Mouse (Mus musculus): ENCODE results near the gene Rptor. TPM values are rescaled to one million over a fixed set of nuclear protein-coding genes. Genes with fewer than 3 reads are reported as not detected.

The Rptor gene
- polyA plus RNA-seq, 1 experiment from 2014 or later: 9.1 TPM

- Histone ChIP-seq H3K9me3 (ENCODE audit: low read length) (no peaks in the 10 kb centered on the region), H3K27ac (ENCODE audit: low read length) (no peak overlapping the region), H3K4me3 (ENCODE audit: low read length) (no peak overlapping the region), H3K4me2 (replicated peaks; ENCODE audit: low read depth, low read length) (no peak overlapping the region), H3K36me3 (ENCODE audit: insufficient read depth, low read length) (peaks cover 34% of the 10 kb centered on the region), H3K27me3 (ENCODE audit: insufficient read depth, low read length) (no peaks in the 10 kb centered on the region), H3K4me1 (ENCODE audit: insufficient read depth, low read length) (no peaks in the 10 kb centered on the region), H3K9ac (replicated peaks; ENCODE audit: low read length) (no peak overlapping the region)
- 92% methylated on average over 9 of the region's 9 CpGs for WGBS
- no peak for ATAC-seq (ENCODE audit: low FRiP score, low TSS enrichment)
Measured at GRCm38 (mm10) chr11:119821514-119821913, 218.8 kb downstream of the Rptor start.

GRCm38 (mm10) chr11:119824072-119824649, 221.5 kb downstream of the Rptor start:
- Histone ChIP-seq H3K27me3 (ENCODE audit: insufficient read depth, low read length) (no peaks in the 10 kb centered on the region), H3K9ac (replicated peaks; ENCODE audit: low read length) (no peak overlapping the region), H3K36me3 (ENCODE audit: insufficient read depth, low read length) (peaks cover 23% of the 10 kb centered on the region), H3K27ac (ENCODE audit: low read length) (no peak overlapping the region), H3K4me3 (ENCODE audit: low read length) (no peak overlapping the region), H3K9me3 (ENCODE audit: low read length) (no peaks in the 10 kb centered on the region), H3K4me2 (replicated peaks; ENCODE audit: low read depth, low read length) (no peak overlapping the region), H3K4me1 (ENCODE audit: insufficient read depth, low read length) (no peaks in the 10 kb centered on the region)
- ATAC-seq (ENCODE audit: low FRiP score, low TSS enrichment): no peak
- 87% methylated on average over 6 of the region's 6 CpGs for WGBS

GRCm38 (mm10) chr11:119825783-119826182, 223.1 kb downstream of the Rptor start:
- no peak for ATAC-seq (ENCODE audit: low FRiP score, low TSS enrichment)
- Histone ChIP-seq H3K36me3 (ENCODE audit: insufficient read depth, low read length) (peaks cover 20% of the 10 kb centered on the region), H3K4me1 (ENCODE audit: insufficient read depth, low read length) (no peaks in the 10 kb centered on the region), H3K27ac (ENCODE audit: low read length) (no peak overlapping the region), H3K9me3 (ENCODE audit: low read length) (no peaks in the 10 kb centered on the region), H3K4me3 (ENCODE audit: low read length) (no peak overlapping the region), H3K4me2 (replicated peaks; ENCODE audit: low read depth, low read length) (no peak overlapping the region), H3K9ac (replicated peaks; ENCODE audit: low read length) (no peak overlapping the region), H3K27me3 (ENCODE audit: insufficient read depth, low read length) (no peaks in the 10 kb centered on the region)
- WGBS: 95% methylated on average over 6 of the region's 6 CpGs

- Histone ChIP-seq H3K9me3 (ENCODE audit: low read length) (no peaks in the 10 kb centered on the region), H3K4me3 (ENCODE audit: low read length) (no peak overlapping the region), H3K9ac (replicated peaks; ENCODE audit: low read length) (no peak overlapping the region), H3K27me3 (ENCODE audit: insufficient read depth, low read length) (no peaks in the 10 kb centered on the region), H3K36me3 (ENCODE audit: insufficient read depth, low read length) (peaks cover 24% of the 10 kb centered on the region), H3K4me1 (ENCODE audit: insufficient read depth, low read length) (no peaks in the 10 kb centered on the region), H3K4me2 (replicated peaks; ENCODE audit: low read depth, low read length) (no peak overlapping the region), H3K27ac (ENCODE audit: low read length) (no peak overlapping the region)
- WGBS: 89% methylated on average over 4 of the region's 4 CpGs
- no peak for ATAC-seq (ENCODE audit: low FRiP score, low TSS enrichment)
Measured at GRCm38 (mm10) chr11:119826239-119826638, 223.5 kb downstream of the Rptor start.

GRCm38 (mm10) chr11:119829116-119829515, 226.4 kb downstream of the Rptor start:
- Histone ChIP-seq H3K9ac (replicated peaks; ENCODE audit: low read length) (no peak overlapping the region), H3K9me3 (ENCODE audit: low read length) (no peaks in the 10 kb centered on the region), H3K4me2 (replicated peaks; ENCODE audit: low read depth, low read length) (no peak overlapping the region), H3K27me3 (ENCODE audit: insufficient read depth, low read length) (no peaks in the 10 kb centered on the region), H3K4me1 (ENCODE audit: insufficient read depth, low read length) (no peaks in the 10 kb centered on the region), H3K4me3 (ENCODE audit: low read length) (no peak overlapping the region), H3K27ac (ENCODE audit: low read length) (no peak overlapping the region), H3K36me3 (ENCODE audit: insufficient read depth, low read length) (peaks cover 19% of the 10 kb centered on the region)
- no peak for ATAC-seq (ENCODE audit: low FRiP score, low TSS enrichment)
- 87% methylated on average over 3 of the region's 3 CpGs for WGBS

- Histone ChIP-seq H3K27ac (ENCODE audit: low read length) (no peak overlapping the region), H3K36me3 (ENCODE audit: insufficient read depth, low read length) (peaks cover 13% of the 10 kb centered on the region), H3K27me3 (ENCODE audit: insufficient read depth, low read length) (no peaks in the 10 kb centered on the region), H3K9me3 (ENCODE audit: low read length) (no peaks in the 10 kb centered on the region), H3K4me1 (ENCODE audit: insufficient read depth, low read length) (no peaks in the 10 kb centered on the region), H3K4me3 (ENCODE audit: low read length) (no peak overlapping the region), H3K4me2 (replicated peaks; ENCODE audit: low read depth, low read length) (no peak overlapping the region), H3K9ac (replicated peaks; ENCODE audit: low read length) (no peak overlapping the region)
- no peak for ATAC-seq (ENCODE audit: low FRiP score, low TSS enrichment)
- WGBS: 76% methylated on average over 7 of the region's 7 CpGs
Measured at GRCm38 (mm10) chr11:119831682-119832081, 229.0 kb downstream of the Rptor start.

- Histone ChIP-seq H3K4me3 (ENCODE audit: low read length) (no peak overlapping the region), H3K27me3 (ENCODE audit: insufficient read depth, low read length) (no peaks in the 10 kb centered on the region), H3K36me3 (ENCODE audit: insufficient read depth, low read length) (peaks cover 10% of the 10 kb centered on the region), H3K9me3 (ENCODE audit: low read length) (no peaks in the 10 kb centered on the region), H3K4me1 (ENCODE audit: insufficient read depth, low read length) (no peaks in the 10 kb centered on the region), H3K27ac (ENCODE audit: low read length) (no peak overlapping the region), H3K4me2 (replicated peaks; ENCODE audit: low read depth, low read length) (no peak overlapping the region), H3K9ac (replicated peaks; ENCODE audit: low read length) (no peak overlapping the region)
- ATAC-seq (ENCODE audit: low FRiP score, low TSS enrichment): no peak
Measured at GRCm38 (mm10) chr11:119833311-119833710, 230.6 kb downstream of the Rptor start.

- no peak overlapping the region for H3K4me3 ChIP-seq (ENCODE audit: low read length)
- H3K9me3 ChIP-seq (ENCODE audit: low read length): no peaks in the 10 kb centered on the region
- H3K27ac ChIP-seq (ENCODE audit: low read length): no peak overlapping the region
- H3K4me1 ChIP-seq (ENCODE audit: insufficient read depth, low read length): no peaks in the 10 kb centered on the region
- peaks cover 7% of the 10 kb centered on the region for H3K36me3 ChIP-seq (ENCODE audit: insufficient read depth, low read length)
- H3K9ac ChIP-seq (replicated peaks; ENCODE audit: low read length): no peak overlapping the region
- ATAC-seq (ENCODE audit: low FRiP score, low TSS enrichment): no peak
- WGBS: 52% methylated on average over 16 of the region's 16 CpGs
- H3K4me2 ChIP-seq (replicated peaks; ENCODE audit: low read depth, low read length): no peak overlapping the region
- no peaks in the 10 kb centered on the region for H3K27me3 ChIP-seq (ENCODE audit: insufficient read depth, low read length)
Measured at GRCm38 (mm10) chr11:119833877-119834804, 231.4 kb downstream of the Rptor start.

- Histone ChIP-seq H3K4me1 (ENCODE audit: insufficient read depth, low read length) (no peaks in the 10 kb centered on the region), H3K4me3 (ENCODE audit: low read length) (no peak overlapping the region), H3K36me3 (ENCODE audit: insufficient read depth, low read length) (peaks cover under 1% of the 10 kb centered on the region; the same call in 1 of the 2 replicates), H3K9me3 (ENCODE audit: low read length) (no peaks in the 10 kb centered on the region), H3K27me3 (ENCODE audit: insufficient read depth, low read length) (no peaks in the 10 kb centered on the region), H3K27ac (ENCODE audit: low read length) (no peak overlapping the region), H3K4me2 (replicated peaks; ENCODE audit: low read depth, low read length) (no peak overlapping the region), H3K9ac (replicated peaks; ENCODE audit: low read length) (no peak overlapping the region)
- ATAC-seq (ENCODE audit: low FRiP score, low TSS enrichment): no peak
- WGBS: 51% methylated on average over 3 of the region's 3 CpGs
Measured at GRCm38 (mm10) chr11:119836326-119836725, 233.6 kb downstream of the Rptor start.

GRCm38 (mm10) chr11:119837786-119838185, 235.1 kb downstream of the Rptor start:
- Histone ChIP-seq H3K36me3 (ENCODE audit: insufficient read depth, low read length) (no peaks in the 10 kb centered on the region), H3K9me3 (ENCODE audit: low read length) (no peaks in the 10 kb centered on the region), H3K27ac (ENCODE audit: low read length) (no peak overlapping the region), H3K4me2 (replicated peaks; ENCODE audit: low read depth, low read length) (no peak overlapping the region), H3K27me3 (ENCODE audit: insufficient read depth, low read length) (no peaks in the 10 kb centered on the region), H3K9ac (replicated peaks; ENCODE audit: low read length) (no peak overlapping the region), H3K4me3 (ENCODE audit: low read length) (no peak overlapping the region), H3K4me1 (ENCODE audit: insufficient read depth, low read length) (no peaks in the 10 kb centered on the region)
- no peak for ATAC-seq (ENCODE audit: low FRiP score, low TSS enrichment)
- WGBS: 91% methylated on average over 1 of the region's 1 CpGs
